Mouse (Mus musculus) ovary, adult 18-20 months (tissue): Measurements from ENCODE around the gene Ttc39b.

Experiments
- DNase-seq: peaks from one replicate; pipeline ENCODE4 v3.0.0; 2022; ENCODE audit warnings: low spot score, mixed read lengths

The Ttc39b gene

DNA sequence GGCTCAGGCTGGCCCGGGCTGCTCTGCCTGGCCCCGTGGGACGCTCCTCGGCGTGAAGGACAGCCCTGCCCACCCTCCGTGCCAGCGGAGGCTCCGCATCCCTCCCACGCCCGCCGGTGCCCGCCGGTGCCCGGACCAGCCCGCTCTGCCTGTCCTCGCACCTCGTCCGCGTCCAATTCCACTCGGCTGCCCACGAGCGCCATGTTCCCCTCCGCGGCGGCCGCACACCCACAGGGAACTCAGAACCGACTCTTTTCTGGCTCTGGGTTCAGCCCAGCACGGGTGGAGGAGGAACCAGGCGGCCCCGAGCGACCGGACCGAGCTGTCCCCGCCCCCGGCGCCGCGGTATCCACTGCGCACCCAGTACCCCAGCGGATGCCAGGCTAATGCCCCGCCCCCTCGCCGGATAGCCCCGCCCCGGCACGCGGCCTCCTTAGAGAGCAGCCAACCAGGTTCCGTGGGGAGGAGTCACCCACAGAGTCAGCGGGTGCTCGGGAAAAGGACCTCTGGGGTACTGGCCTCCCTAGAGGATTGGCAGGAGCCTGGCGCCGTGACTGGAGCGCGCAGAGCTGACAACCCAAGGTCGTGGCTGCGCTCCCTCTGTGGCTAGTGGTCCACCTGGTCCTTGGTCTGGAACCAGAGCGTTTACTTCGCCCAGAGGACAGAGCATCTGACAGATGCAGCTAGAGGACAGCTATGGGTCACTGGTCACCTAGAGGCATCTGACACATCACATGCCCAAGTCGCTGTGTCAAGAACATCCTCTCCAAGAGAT is at the start of gene Ttc39b:
Gene Ttc39b, minus strand, starts transcription at position 346 of the 775 bp plus-strand sequence.
- DNase-seq = peak; percentile 97

DNA sequence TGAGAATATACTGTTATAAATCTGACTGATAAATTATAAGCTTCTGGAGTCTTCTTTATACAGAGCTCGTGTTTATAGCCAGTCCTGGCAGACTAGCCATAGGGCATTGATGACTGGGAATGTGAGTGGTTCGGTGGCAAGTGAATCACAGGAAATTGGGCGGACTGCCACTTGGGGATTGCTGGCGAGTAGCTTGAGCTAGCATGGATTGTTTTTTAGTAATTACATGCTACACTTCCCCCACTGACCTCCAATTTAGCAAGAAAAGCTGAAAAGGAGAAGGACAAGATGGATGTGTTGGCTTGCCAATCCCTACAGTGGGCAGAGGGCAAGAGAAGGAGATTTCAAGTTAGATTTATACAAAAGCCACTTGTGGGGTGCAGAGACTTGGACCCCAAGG is 49.3 kb upstream of the Ttc39b start:
- no peak for DNase-seq

DNA sequence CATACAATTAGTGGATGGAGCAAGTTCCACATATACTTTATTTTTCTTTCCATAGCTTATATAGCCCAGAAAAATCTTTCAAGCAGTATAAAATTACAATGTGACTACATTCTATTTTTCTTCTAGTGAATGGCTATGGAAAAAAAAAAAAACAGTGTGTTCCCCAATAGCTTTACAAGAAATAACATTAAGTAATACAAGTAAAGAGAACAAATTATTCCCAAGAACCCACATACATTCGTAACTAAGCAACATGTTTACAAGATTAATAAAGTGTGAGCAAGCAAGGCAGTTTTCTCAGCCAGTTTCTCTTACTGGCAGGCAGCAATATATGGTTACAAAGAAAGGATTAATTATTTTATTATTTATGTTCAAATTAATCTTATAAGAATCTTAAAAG is 33.7 kb upstream of the Ttc39b start:
- DNase-seq = no peak

DNA sequence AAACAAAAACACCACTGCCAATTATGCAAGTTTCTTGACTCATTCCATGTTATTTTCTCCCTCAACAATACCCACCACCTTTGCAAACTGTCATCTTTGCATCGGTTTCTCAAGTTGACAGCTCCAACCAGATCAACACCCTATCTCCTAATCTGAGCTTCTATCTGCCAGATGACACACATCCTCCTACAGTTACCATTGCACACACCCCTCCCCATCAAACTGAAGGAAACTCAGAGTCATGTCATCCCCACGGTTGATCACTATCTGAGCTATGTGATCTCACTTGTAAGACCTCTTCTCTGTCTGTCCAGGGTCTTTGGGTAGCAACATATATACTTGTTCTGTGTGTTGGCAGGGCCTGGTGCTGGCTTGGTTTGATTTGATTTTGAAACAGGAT is 30.7 kb upstream of the Ttc39b start:
- DNase-seq = no peak

DNA sequence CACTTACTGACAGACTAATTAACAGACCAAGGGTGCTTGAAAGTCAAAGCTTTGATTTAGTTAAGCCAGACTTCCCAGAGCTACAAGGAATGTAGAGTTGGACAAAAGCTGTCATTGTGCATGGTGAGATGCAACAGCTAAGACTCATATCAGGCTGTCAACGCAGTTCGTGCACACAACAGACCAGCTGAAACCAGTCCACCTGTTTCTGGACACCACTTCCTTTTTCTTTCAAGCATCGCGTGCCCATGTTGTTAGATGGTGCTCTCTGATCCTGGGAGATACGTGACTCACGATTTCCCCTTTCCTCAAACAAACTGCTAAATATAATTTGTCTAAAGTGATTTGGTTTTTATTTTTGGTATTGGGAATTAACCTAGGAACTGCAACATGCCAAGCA is 29.9 kb upstream of the Ttc39b start:
- no peak for DNase-seq

DNA sequence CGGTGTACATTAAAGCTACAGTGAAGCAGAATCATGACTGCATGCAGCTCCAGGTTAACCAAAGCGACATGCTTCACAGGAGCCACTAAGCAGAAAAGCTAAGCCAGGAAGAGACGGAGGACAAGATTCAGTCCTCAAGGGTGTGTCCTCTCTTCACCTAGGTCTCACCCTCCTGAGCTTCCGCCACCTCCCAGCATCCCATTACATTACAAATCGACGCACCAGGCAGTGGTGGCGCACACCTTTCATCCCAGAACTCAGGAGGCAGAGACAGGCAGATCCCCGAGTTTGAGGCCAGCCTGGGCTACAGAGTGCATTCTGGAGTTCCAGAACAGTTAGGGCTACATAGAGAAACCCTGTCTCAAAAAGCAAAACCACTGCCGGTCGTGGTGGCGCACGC is 29.2 kb upstream of the Ttc39b start:
- no peak for DNase-seq

DNA sequence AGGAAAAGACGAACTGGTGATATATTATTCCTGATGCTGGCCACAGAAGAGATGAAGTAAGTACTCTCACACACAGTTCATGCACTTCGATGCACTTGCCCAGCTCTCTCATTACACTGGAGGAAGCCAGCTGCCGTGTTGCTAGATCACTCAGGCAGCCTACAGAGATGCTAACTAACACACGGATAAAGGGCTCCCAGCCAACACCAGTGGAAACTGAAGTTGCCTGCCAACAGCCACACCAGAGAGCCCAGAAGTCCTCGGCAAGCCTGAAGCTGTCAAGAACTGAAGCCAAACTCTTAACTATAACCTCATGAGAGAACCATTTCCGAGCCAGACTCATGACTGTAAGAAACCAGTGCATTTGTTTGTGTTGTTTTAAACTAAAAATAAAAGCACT is 26.7 kb upstream of the Ttc39b start:
- peak; percentile 28 for DNase-seq

DNA sequence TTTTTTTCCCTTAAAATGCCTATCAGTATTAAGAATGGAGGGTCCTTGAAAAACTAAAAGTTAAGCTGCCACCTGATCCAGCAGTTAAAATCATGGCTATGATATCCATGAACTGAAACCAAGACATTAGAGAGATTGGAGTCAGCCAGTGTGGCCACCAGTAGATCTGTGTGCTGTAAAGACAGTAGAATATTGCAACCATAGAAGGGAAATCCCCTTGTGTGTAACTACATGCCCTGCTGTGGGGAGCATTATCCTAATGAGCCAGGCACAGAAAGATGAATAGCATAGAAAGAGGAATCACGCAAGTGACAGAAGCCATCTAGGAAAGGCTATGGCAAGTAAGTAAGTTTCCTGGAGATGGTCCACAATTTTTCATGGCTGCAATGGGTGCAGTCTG is 24.9 kb upstream of the Ttc39b start:
- no peak for DNase-seq

DNA sequence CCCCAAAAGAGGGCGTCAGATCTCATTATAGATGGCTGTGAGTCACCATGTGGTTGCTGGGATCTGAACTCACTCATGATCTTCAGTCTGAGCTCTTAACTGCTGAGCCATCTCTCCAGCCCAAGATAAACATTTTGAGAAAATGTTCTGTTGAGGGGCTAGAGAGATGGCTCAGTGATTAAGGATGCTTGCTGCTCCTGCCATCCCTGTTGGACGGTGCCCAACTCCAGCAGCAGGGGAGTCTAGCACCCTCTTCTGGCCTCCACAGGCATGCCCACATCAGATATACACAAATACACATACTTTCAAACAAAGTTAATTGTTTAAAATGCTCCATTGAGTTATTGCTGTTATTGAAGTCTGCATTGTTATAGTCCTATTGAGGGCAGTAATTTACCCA is 19.8 kb upstream of the Ttc39b start:
- DNase-seq = no peak

DNA sequence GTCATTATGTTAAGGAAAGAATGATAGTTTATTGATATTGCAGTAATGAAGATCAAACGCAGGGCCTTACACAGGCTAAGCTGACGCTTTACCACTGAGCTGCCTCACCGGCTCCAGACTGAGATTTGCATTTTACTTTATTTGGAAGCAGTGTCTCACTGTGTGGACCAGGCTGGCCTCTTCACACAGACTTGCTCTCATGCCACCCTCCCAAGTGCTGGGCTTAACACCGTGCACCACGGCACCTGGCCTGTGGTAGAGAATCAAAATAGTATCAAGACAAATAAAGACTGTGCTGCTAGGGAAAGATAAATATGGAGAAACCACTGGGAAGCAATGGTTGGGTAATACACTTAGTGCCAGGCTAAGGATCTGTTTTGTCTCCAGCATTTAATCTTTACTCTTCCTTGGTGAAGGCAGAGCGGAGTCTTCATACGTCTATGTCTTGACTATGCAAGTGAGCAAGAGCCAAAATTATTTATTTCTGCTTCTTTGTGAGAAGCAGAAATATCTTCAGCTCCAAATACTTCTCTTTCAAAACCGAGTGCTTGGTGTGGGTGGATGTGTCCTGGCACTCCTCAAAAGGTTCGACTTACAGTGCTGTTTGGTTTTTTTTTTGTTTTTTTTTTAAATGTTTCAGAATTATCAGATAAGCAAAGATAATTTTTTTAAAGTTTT is 19.2 kb upstream of the Ttc39b start:
- DNase-seq = no peak

DNA sequence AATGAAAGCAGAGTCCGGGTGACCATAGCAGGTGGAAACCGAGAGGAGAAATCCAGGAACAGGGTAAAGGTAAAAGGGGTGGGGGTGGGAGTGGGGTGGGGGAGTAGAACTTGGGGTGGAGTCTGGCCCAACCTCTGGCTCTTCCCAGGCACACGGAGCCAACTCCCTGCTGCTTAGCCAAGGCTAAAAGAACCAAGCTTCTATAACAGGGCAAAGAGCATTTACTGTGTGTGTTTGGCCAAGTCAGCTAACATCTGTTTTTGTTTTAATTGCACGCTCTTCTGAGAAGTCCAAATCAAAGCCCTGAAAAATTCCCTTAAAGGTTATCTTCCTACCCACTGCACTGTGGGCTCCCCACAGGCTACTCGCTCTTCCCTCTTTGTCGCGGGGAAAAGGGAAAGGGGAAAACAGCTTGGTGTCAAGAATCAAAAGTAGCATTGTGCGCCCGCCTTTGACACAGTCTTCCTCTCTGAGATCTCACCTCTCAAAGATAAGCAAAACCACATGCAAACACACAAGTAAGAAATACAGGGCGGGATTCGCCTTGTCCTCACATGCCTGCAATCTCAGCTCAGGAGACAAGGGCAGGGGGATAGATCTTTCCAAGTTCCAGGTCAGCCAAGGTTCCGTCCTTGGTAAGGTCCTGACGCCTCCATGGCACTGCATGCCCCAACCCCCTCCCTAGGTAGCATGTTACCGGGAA is 18.4 kb upstream of the Ttc39b start:
- DNase-seq = peak; percentile 12

DNA sequence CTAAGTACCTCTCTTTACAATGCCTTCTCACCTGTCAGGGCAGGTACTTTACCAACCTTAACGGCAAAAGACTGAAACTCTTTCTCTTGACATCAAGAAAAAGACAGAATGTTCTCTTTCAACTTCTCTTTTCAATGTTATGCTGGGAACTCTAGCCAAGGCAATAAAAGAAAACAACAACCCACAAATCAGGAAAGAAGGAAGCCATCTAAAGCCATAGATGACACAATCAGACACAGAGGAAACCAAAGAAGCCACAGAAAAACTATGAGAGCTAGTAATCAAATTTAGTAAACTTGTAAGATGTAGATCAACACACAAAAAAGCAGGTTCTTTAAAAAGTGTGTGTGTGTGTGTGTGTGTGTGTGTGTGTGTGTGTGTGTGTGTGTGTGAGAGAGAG is 15.3 kb upstream of the Ttc39b start:
- no peak for DNase-seq

DNA sequence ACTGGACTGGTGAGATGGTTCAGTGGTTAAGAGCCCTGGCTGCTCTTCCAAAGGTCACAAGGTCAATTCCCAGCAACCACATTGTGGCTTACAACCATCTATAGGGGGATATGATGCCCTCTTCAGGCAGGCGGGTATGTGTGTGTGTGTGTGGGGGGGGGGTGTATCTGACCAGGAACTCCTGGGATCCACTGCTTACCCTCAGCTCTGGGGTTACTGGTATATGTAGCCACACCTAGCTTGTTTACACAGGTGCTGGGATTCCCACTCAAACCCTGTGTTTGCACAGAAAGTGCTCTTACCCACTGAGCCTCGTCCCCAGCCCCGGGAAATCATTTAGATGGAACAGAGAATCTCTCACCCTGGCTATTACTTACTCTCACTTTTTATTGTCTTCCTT is 13.7 kb upstream of the Ttc39b start:
- DNase-seq = no peak

DNA sequence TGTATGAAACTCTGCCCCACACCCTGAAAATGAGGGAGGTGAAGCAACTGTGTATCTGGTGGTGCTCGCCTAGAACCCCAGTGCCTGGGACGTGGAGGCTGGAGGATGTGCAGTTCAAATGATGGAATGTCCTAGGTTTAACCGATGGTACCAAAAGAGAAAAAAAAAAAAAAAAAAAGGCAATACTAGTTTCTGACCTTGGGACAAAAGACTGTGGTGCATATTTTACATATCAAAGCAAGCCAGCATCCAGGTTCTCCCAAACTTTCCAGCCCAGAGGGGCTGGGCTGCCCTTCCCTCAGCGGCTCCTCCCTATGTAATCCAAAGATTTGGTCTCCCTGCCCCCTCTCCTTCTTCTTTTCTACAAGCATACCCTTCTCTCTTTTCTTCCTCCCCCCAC is 6.3 kb upstream of the Ttc39b start:
- DNase-seq = no peak

DNA sequence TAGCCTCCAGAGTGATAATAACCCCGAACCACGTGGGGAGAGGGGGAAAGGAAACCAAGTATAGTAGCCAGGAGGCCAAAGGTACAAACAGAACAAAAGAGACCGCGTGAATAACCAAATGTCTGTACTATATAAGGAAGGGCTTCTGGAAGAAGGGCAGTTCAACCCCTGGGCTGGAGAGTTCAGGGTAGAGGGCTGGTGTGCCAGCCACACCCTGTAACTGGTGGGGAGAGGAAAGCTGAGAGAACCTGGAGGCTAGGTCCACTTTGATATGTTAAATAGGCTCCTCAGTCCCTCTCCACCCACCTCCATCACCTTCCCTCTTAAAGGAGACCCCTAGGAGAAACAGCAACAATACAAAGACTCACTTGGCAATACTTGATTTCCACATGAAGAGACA is 5.6 kb upstream of the Ttc39b start:
- no peak for DNase-seq

DNA sequence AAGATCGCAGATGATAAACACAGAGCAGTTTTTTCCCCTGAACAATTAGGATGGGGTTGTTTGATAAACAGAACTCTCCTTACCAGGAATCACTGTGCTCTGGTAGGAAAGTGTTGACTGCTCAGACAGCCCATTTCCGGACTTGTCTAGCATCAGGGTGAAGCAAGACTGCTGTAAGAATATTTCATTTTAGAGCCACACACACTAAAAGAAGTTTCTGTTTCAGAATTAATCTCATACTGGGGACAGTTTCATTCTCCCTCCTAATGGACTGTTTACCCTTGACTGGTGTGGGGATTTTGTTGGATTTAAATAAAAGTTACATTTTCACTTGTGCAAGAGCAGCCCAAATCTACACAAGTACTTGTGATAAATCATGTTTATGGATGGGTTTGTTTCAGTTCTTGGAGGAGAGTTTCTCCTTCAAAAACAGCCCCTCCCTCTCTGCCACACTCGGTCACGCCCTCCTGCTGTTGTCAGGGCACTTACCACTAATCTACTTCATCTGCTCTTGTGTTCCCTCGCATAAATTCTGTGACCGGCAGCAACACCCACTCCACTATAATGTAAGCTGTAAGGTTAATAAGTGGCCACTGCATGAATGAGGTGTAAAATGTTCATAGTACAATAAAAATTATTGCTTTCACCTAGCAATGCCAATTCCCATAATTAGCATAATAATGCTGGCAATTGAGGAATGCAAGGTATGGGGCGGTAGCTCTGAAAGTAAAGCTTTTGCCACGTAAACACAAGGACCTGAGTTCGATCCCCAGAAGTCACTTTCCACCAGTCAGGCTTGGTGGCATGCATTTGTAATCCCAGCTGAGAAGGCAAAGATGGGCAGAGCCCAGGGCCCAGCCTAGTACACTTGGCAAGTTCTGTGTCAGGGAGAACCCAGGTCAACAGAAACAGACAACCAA is 4.2 kb upstream of the Ttc39b start:
- no peak for DNase-seq

DNA sequence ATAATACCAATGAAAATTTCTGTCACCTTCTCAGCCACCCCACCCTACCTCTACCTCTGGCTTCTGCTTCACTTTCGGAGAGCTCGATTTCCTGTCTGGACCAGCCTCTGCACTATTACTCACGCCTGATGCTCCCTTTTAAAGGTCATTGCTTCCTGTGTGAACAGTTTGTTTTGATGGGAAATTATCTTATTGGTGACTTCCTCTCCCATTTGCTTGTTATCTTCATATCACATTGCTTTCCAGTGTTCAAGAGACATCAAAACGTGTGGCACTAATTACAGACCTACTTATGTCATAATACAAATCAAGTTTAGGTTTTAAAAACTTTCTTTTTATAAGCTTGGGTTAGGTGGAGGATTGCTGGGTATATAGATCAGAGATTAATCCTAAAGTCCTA is 3.5 kb upstream of the Ttc39b start:
- DNase-seq = no peak

DNA sequence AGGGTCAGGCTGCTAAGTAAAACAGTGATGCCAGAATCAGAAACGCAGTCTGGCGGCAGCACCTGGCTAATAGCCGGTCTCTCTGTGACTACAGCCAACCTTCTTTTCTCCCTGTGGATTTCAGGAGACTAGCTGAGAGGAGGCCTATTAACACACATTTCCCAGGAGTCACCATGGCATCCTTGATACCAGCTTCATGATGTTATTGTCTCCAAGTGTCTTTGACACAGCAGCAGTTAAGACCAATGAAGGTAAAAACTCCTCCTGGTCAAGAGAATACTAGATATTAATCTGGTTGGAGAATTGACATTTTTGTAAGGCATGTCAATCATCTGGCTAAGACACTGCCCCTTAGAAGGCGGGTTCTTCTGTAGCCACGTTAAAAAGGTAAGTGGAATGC is 1.3 kb upstream of the Ttc39b start:
- no peak for DNase-seq

DNA sequence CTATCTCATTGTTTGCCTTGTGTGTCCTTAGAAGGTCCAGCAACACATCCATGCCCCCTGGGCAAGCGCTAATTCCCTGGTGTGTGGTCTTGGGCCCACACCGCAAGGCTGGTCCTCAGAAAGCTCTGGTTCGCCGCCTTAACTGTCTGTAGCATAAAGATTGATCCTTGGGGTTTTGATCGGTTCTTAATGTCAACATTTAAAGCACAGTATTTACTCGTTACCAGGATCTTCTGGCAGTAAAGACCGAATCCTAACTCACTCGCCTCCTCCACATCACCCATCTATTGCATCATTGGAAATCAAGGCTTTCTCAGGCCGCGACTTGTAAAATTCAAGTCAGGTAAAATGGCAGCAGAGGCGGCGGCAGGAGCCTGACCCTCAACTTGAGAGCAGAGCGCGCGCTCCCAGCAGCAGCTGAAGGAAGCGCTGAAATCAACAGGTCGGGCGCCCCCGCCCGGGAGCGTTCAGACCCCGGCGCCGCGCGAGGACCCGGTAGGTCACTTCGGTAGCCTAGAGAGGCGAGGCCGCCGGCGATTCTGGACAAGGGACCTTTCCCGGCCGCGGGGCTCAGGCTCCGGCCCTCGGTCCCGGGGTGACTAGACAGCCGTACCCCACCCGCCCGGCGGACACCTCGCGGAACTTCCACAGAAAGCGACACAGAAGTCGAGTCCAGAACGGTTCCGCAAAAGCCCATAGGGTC is 703 bp downstream of the Ttc39b start:
- peak; percentile 75 for DNase-seq

DNA sequence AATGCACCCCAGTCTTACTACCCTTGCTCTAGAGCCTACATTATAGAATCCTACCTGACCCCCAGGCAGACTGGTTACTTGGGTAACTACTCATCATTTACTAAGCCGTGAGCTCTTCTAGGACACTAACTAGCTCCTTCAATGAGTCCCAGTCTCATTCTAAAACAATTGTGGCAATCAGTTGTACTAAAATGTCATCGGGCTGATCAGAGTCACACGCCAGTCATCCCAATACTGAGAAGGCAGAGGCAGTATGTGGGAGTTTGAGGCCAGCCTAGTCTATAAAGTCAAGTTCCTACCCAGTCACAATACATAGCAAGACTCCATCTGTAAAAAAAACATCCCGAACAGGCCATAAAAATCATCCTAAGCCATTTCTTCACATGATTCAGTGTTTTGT is 4.3 kb downstream of the Ttc39b start:
- no peak for DNase-seq

DNA sequence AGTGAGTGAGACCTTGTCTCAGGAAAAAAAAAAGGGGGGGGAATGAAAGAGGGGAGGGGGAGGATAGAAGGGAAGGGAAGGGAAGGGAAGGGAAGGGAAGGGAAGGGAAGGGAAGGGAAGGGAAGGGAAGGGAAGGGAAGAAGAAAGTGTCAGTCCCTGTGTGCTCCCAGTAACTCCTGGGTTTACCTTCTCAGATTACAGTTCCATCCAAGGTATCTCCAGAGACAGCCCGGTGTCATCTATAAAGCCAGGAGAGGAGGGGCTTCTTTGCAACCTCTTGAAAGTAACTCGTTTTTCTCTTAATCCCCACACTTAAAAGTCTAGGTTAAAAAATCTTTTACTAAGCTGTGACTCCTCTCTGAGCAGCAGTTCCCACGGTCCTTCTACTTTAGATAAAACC is 5.3 kb downstream of the Ttc39b start:
- no peak for DNase-seq
